Mouse (Mus musculus) embryonic facial prominence, embryonic 10.5 days (tissue): ENCODE data around the gene Rhbdf2. TPM values are rescaled to one million over a fixed set of nuclear protein-coding genes. Genes with fewer than 3 reads are reported as not detected.

Experiments used
- DNase-seq: peaks from one replicate; pipeline ENCODE4 v3.0.0-alpha.2; 2017; ENCODE audit warnings: low spot score
- H3K27ac ChIP-seq: fragments of 300-500 bp; sonication (generic); replicated peaks from 2 replicates; pipeline ENCODE4 v1.5.1; 2016; ENCODE audit warnings: mild to moderate bottlenecking
- H3K27me3 ChIP-seq: fragments of 300-500 bp; sonication (generic); replicated peaks from 2 replicates; pipeline ENCODE4 v1.6.1; 2016; ENCODE audit warnings: low read depth, mild to moderate bottlenecking; ENCODE audit not compliant: poor library complexity, severe bottlenecking
- H3K36me3 ChIP-seq: fragments of 300-500 bp; sonication (generic); replicated peaks from 2 replicates; pipeline ENCODE4 v1.6.1; 2016; ENCODE audit warnings: mild to moderate bottlenecking, moderate library complexity
- H3K4me1 ChIP-seq: fragments of 300-500 bp; sonication (generic); 2 replicates; pipeline ENCODE4 v1.6.1; 2016
- H3K4me3 ChIP-seq: fragments of 300-500 bp; sonication (generic); 2 replicates; pipeline ENCODE4 v1.5.1; 2016; ENCODE audit warnings: mild to moderate bottlenecking, moderate library complexity
- H3K9me3 ChIP-seq: fragments of 300-500 bp; sonication (generic); 2 replicates; pipeline ENCODE4 v1.6.1; 2016; ENCODE audit warnings: mild to moderate bottlenecking
- WGBS: fragments of 180-500 bp; shearing (Covaris S2); methylation state at CpG from one replicate; pipeline ENCODE4 v1.1.7; 2016; 5-methylcytosine and 5-hydroxymethylcytosine counted together
- polyA plus RNA-seq: library from polyadenylated mRNA; unstranded; fragments of >200 nt; fragmentation: Nextera tagmentation; extraction: Ambion mirVana; gene quantifications from 2 replicates; pipeline ENCODE4 v1.2.1, GENCODE M21; 2016

Gene Rhbdf2
- polyA plus RNA-seq, 1 experiment from 2014 or later, result 5.5 TPM

- Histone ChIP-seq H3K4me1 (peaks cover 14% of the 10 kb centered on the region), H3K4me3 (no peak overlapping the region), H3K36me3 (peaks cover 21% of the 10 kb centered on the region), H3K27ac (no peak overlapping the region), H3K9me3 (no peaks in the 10 kb centered on the region), H3K27me3 (no peaks in the 10 kb centered on the region)
- no peak for DNase-seq
- 67% methylated on average over 7 of the region's 7 CpGs for WGBS
Measured at GRCm38 (mm10) chr11:116565283-116566041, 61.4 kb downstream of the Rhbdf2 start.

GRCm38 (mm10) chr11:116556308-116556707 lies 70.5 kb downstream of the Rhbdf2 start:
- H3K9me3 ChIP-seq, result no peaks in the 10 kb centered on the region
- H3K4me1 ChIP-seq, result peaks cover 48% of the 10 kb centered on the region
- H3K36me3 ChIP-seq, result peaks cover 14% of the 10 kb centered on the region
- no peaks in the 10 kb centered on the region for H3K27me3 ChIP-seq
- WGBS, result 70% methylated on average over 6 of the region's 6 CpGs
- H3K4me3 ChIP-seq, result no peak overlapping the region
- H3K27ac ChIP-seq, result no peak overlapping the region
- no peak for DNase-seq

DNA sequence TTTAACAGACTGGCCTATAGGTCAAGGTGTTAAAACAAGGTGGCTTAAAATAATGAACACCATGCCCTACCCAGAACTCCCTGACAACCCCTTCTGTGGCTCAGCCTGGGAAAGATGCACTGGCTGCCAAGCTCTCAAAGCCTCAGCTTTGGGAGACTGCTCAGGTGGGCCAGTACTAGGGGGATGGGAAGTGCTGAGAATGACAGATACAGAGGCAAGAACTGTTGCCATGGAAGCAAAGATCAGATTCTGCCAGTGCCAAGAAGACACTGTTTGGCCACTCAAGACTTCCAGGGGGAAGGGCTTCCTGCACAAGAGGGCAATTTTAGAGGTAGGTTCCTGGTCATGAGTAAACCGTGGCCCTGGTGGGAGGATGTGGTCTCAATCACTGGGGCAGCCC lies 71.2 kb downstream of the Rhbdf2 start:
- H3K27me3 ChIP-seq, result no peaks in the 10 kb centered on the region
- no peaks in the 10 kb centered on the region for H3K9me3 ChIP-seq
- peaks cover 56% of the 10 kb centered on the region for H3K4me1 ChIP-seq
- 92% methylated on average over 1 of the region's 1 CpGs for WGBS
- no peak overlapping the region for H3K27ac ChIP-seq
- H3K36me3 ChIP-seq, result peaks cover 14% of the 10 kb centered on the region
- DNase-seq, result no peak
- H3K4me3 ChIP-seq, result no peak overlapping the region

DNA sequence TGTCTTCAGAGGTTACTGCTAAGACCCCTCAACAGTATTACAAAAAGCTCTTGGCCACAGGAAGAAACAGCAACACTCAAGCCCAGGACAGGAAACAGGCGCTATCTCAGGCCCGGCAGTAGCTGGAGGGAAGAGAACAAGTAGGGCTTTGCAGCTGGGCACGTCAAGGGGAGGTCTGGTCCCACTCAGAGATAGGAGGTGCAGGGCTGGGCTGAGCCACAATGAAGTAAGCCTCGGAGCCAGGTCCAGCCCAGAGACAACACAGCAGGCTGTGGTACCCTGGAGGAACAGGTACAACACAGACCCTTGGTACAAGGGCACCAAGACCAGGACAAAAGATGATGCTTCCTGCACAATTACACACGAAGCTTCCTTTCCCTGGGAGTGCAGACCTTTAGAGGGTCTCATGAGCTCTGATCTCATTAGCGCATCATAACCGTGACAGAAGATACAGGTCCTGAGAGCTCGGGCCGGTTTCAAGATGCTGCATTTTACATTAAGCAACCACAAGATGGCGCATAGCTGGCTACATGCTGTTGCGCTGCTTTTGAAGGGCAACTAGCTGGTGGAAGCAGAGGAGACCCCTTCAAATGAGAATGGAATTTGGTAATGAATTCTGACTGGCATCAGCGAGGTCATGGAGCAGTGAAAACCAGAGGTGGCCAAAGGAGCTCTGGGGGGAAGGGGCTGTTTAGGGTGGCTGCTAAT lies 72.5 kb downstream of the Rhbdf2 start:
- Histone ChIP-seq H3K4me1 (peaks cover 68% of the 10 kb centered on the region), H3K9me3 (no peaks in the 10 kb centered on the region), H3K27ac (no peak overlapping the region), H3K4me3 (no peak overlapping the region), H3K36me3 (peaks cover 14% of the 10 kb centered on the region), H3K27me3 (no peaks in the 10 kb centered on the region)
- 54% methylated on average over 12 of the region's 12 CpGs for WGBS
- DNase-seq, result peak; percentile 53

DNA sequence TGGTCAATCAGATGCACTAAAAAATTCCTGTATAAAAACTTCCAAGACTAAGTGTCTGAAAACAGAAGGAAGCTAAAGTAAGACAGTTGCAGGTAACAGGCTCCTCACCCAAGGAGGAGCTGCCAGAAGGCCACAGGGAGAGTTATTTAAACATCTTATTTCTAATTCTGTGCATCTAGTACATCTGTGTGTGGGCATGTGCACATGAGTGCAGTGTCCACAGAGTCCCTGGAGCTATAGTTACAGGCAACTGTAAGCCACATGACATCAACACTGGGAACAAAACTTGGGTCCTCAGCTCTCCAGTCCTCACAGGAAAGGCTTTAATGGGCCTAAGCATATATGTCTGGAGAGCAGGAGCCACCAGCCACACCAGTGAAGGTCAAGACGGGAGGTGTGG lies 74.6 kb downstream of the Rhbdf2 start:
- whole genome bisulfite sequencing, result 89% methylated on average over 1 of the region's 1 CpGs
- Histone ChIP-seq H3K27me3 (no peaks in the 10 kb centered on the region), H3K4me1 (peaks cover 63% of the 10 kb centered on the region), H3K27ac (no peak overlapping the region), H3K9me3 (no peaks in the 10 kb centered on the region), H3K36me3 (peaks cover 32% of the 10 kb centered on the region), H3K4me3 (no peak overlapping the region)
- DNase-seq, result no peak

GRCm38 (mm10) chr11:116550748-116551147 lies 76.1 kb downstream of the Rhbdf2 start:
- no peak for DNase-seq
- 64% methylated on average over 7 of the region's 7 CpGs for WGBS
- Histone ChIP-seq H3K9me3 (no peaks in the 10 kb centered on the region), H3K4me3 (no peak overlapping the region), H3K27me3 (no peaks in the 10 kb centered on the region), H3K4me1 (peaks cover 51% of the 10 kb centered on the region), H3K36me3 (peaks cover 47% of the 10 kb centered on the region), H3K27ac (peak overlapping the region; percentile 62)

DNA sequence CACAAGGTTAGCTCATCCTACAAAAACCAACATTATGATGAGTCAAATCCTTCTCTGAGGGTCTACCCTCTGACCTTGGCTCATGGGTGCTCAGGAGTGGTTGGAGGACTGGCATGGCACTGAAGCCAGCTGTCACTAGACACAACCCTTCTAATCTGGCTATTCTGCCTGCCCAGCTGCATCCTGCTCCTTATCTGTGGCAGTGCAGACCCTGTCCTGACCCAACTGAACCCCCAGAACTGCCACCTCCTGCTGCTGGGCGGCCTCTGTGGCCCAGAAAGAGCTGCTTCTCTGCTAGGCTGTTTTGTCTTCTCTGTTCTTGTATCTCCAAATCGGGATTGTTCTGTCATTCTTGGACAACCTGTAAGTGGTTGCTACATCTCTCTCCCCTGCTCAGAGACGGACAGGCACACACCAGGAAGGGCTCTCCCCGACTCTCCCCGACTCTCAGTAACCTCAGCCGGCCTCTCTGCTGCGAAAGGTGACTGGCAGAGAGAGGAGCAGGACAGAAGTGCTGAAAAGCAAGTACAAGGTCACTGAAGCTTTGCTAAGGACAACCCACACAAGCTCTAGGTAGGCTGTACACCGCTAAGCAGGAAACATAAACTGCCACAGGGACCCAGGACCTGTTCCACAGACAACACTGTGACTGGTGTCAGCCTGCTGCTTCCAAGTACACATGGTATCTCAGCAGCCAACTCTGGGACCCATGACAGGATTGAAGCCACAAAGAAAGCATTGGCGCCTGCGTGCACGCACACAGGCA lies 77.4 kb downstream of the Rhbdf2 start:
- Histone ChIP-seq H3K4me3 (no peak overlapping the region), H3K9me3 (no peaks in the 10 kb centered on the region), H3K27me3 (no peaks in the 10 kb centered on the region), H3K27ac (no peak overlapping the region), H3K36me3 (peaks cover 59% of the 10 kb centered on the region), H3K4me1 (peaks cover 40% of the 10 kb centered on the region)
- WGBS, result 88% methylated on average over 11 of the region's 11 CpGs
- DNase-seq, result no peak

DNA sequence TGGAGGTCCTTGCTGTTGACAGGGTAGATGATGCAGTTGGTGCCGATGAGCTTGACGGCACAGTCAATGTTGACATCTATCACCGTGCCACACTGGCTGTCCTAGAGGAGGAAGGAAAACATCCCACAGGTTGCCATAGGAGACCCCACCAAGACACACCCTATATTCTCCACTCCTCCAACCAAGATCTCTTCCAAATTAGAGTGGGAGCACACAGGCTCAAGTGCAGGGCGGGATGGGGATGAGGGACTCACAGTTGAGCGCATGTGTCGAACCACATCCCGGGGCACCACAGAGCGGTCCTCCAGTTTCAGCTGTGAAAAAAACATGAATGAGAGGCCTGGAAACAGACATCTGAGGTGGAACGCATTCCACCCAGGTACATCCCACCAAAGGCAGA lies 78.0 kb downstream of the Rhbdf2 start:
- Histone ChIP-seq H3K27me3 (no peaks in the 10 kb centered on the region), H3K9me3 (no peaks in the 10 kb centered on the region), H3K27ac (no peak overlapping the region), H3K4me1 (peaks cover 35% of the 10 kb centered on the region), H3K36me3 (peaks cover 66% of the 10 kb centered on the region), H3K4me3 (no peak overlapping the region)
- DNase-seq, result no peak
- WGBS, result 96% methylated on average over 9 of the region's 9 CpGs

Other genes with a start within 250 kb of the Rhbdf2 start
- 12.7 and 15.7 TPM in 2 replicates for gene Rnf157, start 214.0 kb downstream of the Rhbdf2 start, polyA plus RNA-seq
- 43.7 and 46.4 TPM in 2 replicates for gene Ubald2, start 192.9 kb downstream of the Rhbdf2 start, polyA plus RNA-seq
- gene Qrich2, start 160.8 kb downstream of the Rhbdf2 start, polyA plus RNA-seq, result 0.23 and 0.44 TPM in 2 replicates
- 233 and 242 TPM in 2 replicates for gene Prpsap1, start 132.8 kb downstream of the Rhbdf2 start, polyA plus RNA-seq
- 5.9 and 6.5 TPM in 2 replicates for gene Sphk1, start 96.1 kb downstream of the Rhbdf2 start, polyA plus RNA-seq
- gene Ube2o, start 45.6 kb downstream of the Rhbdf2 start, polyA plus RNA-seq, result 12.0 and 12.4 TPM in 2 replicates
- gene Aanat, start 40.6 kb downstream of the Rhbdf2 start, polyA plus RNA-seq, result not detected in 2 replicates
- gene Prcd, start 26.5 kb upstream of the Rhbdf2 start, polyA plus RNA-seq, result 0.76 and 1.2 TPM in 2 replicates
- gene Cygb, start 27.3 kb upstream of the Rhbdf2 start, polyA plus RNA-seq, result 5.0 and 5.7 TPM in 2 replicates
- not detected in 2 replicates for gene St6galnac1, start 148.5 kb upstream of the Rhbdf2 start, polyA plus RNA-seq
- gene Mxra7, start 201.0 kb upstream of the Rhbdf2 start, polyA plus RNA-seq, result 18.1 and 23.2 TPM in 2 replicates
- 56.9 and 58.1 TPM in 2 replicates for gene Mettl23, start 216.3 kb upstream of the Rhbdf2 start, polyA plus RNA-seq
- gene Jmjd6, start 216.4 kb upstream of the Rhbdf2 start, polyA plus RNA-seq, result 88.3 and 97.5 TPM in 2 replicates
- gene Mfsd11, start 225.4 kb upstream of the Rhbdf2 start, polyA plus RNA-seq, result 23.8 and 26.8 TPM in 2 replicates
- 890 and 902 TPM in 2 replicates for gene Srsf2, start 226.1 kb upstream of the Rhbdf2 start, polyA plus RNA-seq